Mouse (Mus musculus) myocyte (in vitro differentiated cells): ENCODE data around the gene Nrsn2.

Experiments used
- MYOG ChIP-seq, 3 experiments: IDR thresholded peaks; one replicate each; pipeline ENCODE4 v1.6.1; 2011; ENCODE audit warnings: control low read depth in 2 of 3, low read depth in 2 of 3, mild to moderate bottlenecking in 2 of 3; ENCODE audit not compliant: insufficient read length in 2 of 3, control insufficient read depth in 1 of 3, insufficient read depth in 1 of 3
- POLR2A ChIP-seq: IDR thresholded peaks from one replicate; pipeline ENCODE4 v1.6.1; 2011; ENCODE audit warnings: low read depth, mild to moderate bottlenecking, control low read depth, moderate library complexity; ENCODE audit not compliant: insufficient read length

- TF ChIP-seq POLR2A: no peak
- no peak for TF ChIP-seq MYOG (IDR thresholded peaks at IDR 0.05; ENCODE audit: control insufficient read depth in 1 of 3, insufficient read depth in 1 of 3, insufficient read length in 2 of 3, low read depth in 2 of 3)
Measured at GRCm38 (mm10) chr2:152360271-152360775, 16.1 kb downstream of the Nrsn2 start.
